8 mouse cellular contexts compared by ENCODE assay signal in the genomic region with DNA sequence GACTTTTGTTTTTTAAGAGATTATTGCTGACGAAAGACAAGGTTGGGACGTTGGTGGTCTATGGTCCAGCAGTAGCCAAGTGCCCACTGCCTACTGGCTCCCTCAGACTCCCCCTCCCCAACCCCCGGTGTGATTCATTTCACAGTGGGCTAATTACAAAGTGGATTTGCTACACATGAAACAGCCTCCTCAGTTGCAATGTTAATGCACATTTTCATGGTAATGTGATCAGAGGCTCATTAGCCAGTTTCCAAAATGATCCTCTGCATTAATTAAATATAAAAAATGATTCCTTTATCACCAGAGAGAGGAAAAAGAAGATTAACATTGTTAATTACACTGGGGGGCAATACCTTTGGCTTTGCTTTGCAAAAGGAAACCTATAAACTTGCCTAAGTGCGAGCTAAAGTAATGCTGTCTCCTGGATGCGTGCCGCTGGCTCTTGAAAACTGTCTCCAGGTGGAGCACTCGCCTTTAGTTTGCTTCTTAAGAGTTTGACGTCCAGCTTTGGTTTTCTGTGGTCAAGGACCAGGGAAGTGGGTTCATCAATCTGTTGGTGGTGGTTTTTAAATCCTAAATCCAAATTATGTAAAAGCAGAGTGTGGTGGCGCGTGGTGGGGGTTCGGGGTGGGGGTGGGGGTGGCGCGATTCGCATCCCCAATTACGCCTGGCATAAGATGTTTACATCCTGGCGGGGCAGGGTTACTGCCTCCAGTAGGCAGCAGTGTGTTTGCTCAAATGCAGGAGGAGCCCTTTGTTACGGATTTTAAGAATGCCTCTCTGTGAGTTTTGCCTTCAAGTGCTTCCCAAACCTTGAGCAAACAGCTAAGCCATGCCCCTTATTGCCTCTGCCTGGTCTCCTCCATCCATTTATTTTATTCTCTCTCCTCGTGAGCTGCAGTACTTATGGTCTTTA.
DNase-seq lines count a peak whose midpoint lies in the region; ATAC-seq and TF ChIP-seq lines count a peak whose summit lies in the region.

No protein-coding gene starts in this region.

- H3K27ac ChIP-seq in cerebellum, adult 2 months (ENCODE audit: insufficient read depth, low read length), result no peak overlapping the region
- peak overlapping the region; percentile 75 for H3K27ac ChIP-seq in hindbrain, embryonic 12.5 days
- H3K27ac ChIP-seq in midbrain, embryonic 10.5 days (replicated peaks), result peak overlapping the region; percentile 57; the same call in 1 of the 2 replicates

- H3K4me1 ChIP-seq in cerebellum, adult 2 months (ENCODE audit: control insufficient read depth, insufficient read depth, low read length), result no peaks in the 10 kb centered on the region; the same call in 1 of the 2 replicates
- peaks cover 14% of the 10 kb centered on the region for H3K4me1 ChIP-seq in hindbrain, embryonic 12.5 days
- H3K4me1 ChIP-seq in midbrain, embryonic 10.5 days, result peaks cover 33% of the 10 kb centered on the region

- no peak for TF ChIP-seq POLR2A in cerebellum, adult 2 months (IDR thresholded peaks at IDR 0.05; ENCODE audit: borderline replicate concordance, insufficient read depth, low read length)

- peaks cover 4% of the 10 kb centered on the region; the same call in 1 of the 2 replicates for H3K27me3 ChIP-seq in cerebellum, adult 2 months (ENCODE audit: control insufficient read depth, insufficient read depth, low read length)
- no peaks in the 10 kb centered on the region for H3K27me3 ChIP-seq in hindbrain, embryonic 12.5 days
- peaks cover 9% of the 10 kb centered on the region; the same call in 1 of the 2 replicates for H3K27me3 ChIP-seq in midbrain, embryonic 10.5 days (ENCODE audit: low read depth, poor library complexity, severe bottlenecking)

- ATAC-seq in hindbrain, embryonic 12.5 days (ENCODE audit: low FRiP score), result peak; percentile 62; the same call in 1 of the 2 replicates

- peak overlapping the region; percentile 6 for H3K4me3 ChIP-seq in cerebellum, adult 2 months (replicated peaks; ENCODE audit: insufficient read depth, low read depth, low read length)
- peak overlapping the region; percentile 33 for H3K4me3 ChIP-seq in hindbrain, embryonic 12.5 days
- H3K4me3 ChIP-seq in midbrain, embryonic 10.5 days, result peak overlapping the region; percentile 61

- peak overlapping the region; percentile 52 for H3K9ac ChIP-seq in hindbrain, embryonic 12.5 days

- peak overlapping the region; percentile 56 for H3K4me2 ChIP-seq in hindbrain, embryonic 12.5 days (replicated peaks)

- TF ChIP-seq CTCF in cerebellum, adult 2 months (IDR thresholded peaks at IDR 0.05; ENCODE audit: borderline replicate concordance, insufficient read depth, low read depth, low read length), result peak; percentile 32; the same call in 1 of the 2 replicates

- no peaks in the 10 kb centered on the region for H3K36me3 ChIP-seq in hindbrain, embryonic 12.5 days
- peaks cover 2% of the 10 kb centered on the region for H3K36me3 ChIP-seq in midbrain, embryonic 10.5 days

- 3% methylated on average over 18 of the region's 18 CpGs for WGBS in cerebellum, adult 2 months
- 1% methylated on average over 18 of the region's 18 CpGs for WGBS in hindbrain, embryonic 12.5 days
- WGBS in midbrain, embryonic 10.5 days, result under 1% methylated on average over 18 of the region's 18 CpGs

- peak in 1 of 2 experiments; percentile 21 for DNase-seq in cerebellum, adult 2 months
- DNase-seq in cerebellum, adult 9-10 months, result no peak
- peak; percentile 7 for DNase-seq in ovary, postnatal 14 days (ENCODE audit: low spot score)
- no peak for DNase-seq in ovary, adult 18-20 months (ENCODE audit: low spot score)
- peak; percentile 26 for DNase-seq in midbrain, embryonic 10.5 days (ENCODE audit: low spot score)
- DNase-seq in spleen, postnatal 10 days (ENCODE audit: low spot score in 2 of 2), result no peak
- DNase-seq in B cell, adult 2 months, result no peak

- no peaks in the 10 kb centered on the region for H3K9me3 ChIP-seq in hindbrain, embryonic 12.5 days (replicated peaks)
- H3K9me3 ChIP-seq in midbrain, embryonic 10.5 days (replicated peaks), result no peaks in the 10 kb centered on the region

Comparison
In these comparisons a context has a peak if more than half of its experiments do, and no peak if none do; other contexts are left out.
1. DNase-seq: peak in ovary, postnatal 14 days (single experiment) and midbrain, embryonic 10.5 days (single experiment); none in cerebellum, adult 9-10 months (single experiment), ovary, adult 18-20 months (single experiment), spleen, postnatal 10 days (0 of 2) and B cell, adult 2 months (0 of 2).
2. H3K4me3 ChIP-seq: peak in every context shown above with its lines; median percentile 61 in midbrain, embryonic 10.5 days; 33 in hindbrain, embryonic 12.5 days; 6 in cerebellum, adult 2 months.